Mouse (Mus musculus): ENCODE measurements around the gene Smg5. TPM values are rescaled to one million over a fixed set of nuclear protein-coding genes. Genes with fewer than 3 reads are reported as not detected.

The Smg5 gene
- polyA plus RNA-seq, 1 experiment = 84.2 TPM

- peak within 1 kb of the TSS; percentile 70 for H3K27ac ChIP-seq (ENCODE audit: insufficient read depth, low read length)
- peak within 1 kb of the TSS; percentile 94 for H3K4me3 ChIP-seq (ENCODE audit: low read depth, low read length)
- H3K27me3 ChIP-seq (ENCODE audit: control insufficient read depth, insufficient read depth, low read length, poor library complexity, severe bottlenecking) = no peaks in the 10 kb centered on the region
- H3K4me1 ChIP-seq (ENCODE audit: control insufficient read depth, insufficient read depth, low read length) = no peaks in the 10 kb centered on the region
- peaks cover 35% of the 10 kb centered on the region for H3K36me3 ChIP-seq (ENCODE audit: control insufficient read depth, insufficient read depth, low read length, poor library complexity, severe bottlenecking)
- H3K9ac ChIP-seq (ENCODE audit: low read depth, poor library complexity, severe bottlenecking) = peak within 1 kb of the TSS; percentile 84
- H3K9me3 ChIP-seq (replicated peaks; ENCODE audit: control insufficient read depth, insufficient read depth, low read length, poor library complexity, severe bottlenecking) = no peaks in the 10 kb centered on the region
- no peak for TF ChIP-seq CTCF (IDR thresholded peaks at IDR 0.05; ENCODE audit: low read depth, low read length)
- TF ChIP-seq EP300 (IDR thresholded peaks at IDR 0.05; ENCODE audit: insufficient read depth, low read depth, low read length) = 0 out of 2 replicates have a peak, but pooled peaks have one; percentile 29
- peak; percentile 71 for TF ChIP-seq POLR2A (IDR thresholded peaks at IDR 0.05; ENCODE audit: insufficient read depth, low read length)
Measured at GRCm38 (mm10) chr3:88296561-88297318, 39.3 kb upstream of the Smg5 start, which contains the start of the genes Tsacc and Cct3. Tsacc (minus strand) TSS chr3:88296999. Cct3 (plus strand) TSS chr3:88297116.

DNA sequence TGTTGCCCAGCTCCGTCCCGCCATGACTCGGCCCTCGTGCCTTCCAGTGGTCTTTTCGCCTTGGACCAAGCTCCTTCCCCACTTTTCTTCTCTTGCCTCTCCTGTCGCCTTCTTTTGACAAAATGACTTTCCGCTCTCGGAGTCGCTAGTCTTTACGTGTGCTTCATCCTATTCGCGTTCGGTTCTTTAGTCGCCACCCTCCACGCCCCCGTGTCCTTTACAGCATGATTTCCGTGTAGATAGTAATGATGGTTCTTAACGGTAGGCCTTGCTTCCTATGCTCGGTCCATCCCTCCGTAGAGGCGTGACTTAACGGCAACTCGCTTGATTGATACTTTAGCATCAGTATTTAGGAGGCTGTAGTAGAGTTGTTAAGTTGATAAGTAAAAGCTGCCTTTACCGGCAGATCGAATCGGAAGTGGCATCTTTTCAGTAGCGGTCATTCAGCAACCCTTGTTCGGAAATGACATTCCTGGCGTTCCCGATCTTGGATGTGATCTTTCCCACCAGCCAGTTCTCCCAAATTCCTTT is 38.7 kb upstream of the Smg5 start:
- Histone ChIP-seq H3K27ac (ENCODE audit: insufficient read depth, low read length) (peak overlapping the region; percentile 56), H3K9ac (ENCODE audit: low read depth, poor library complexity, severe bottlenecking) (peak overlapping the region; percentile 84), H3K4me3 (ENCODE audit: low read depth, low read length) (peak overlapping the region; percentile 94), H3K36me3 (ENCODE audit: control insufficient read depth, insufficient read depth, low read length, poor library complexity, severe bottlenecking) (peaks cover 42% of the 10 kb centered on the region), H3K27me3 (ENCODE audit: control insufficient read depth, insufficient read depth, low read length, poor library complexity, severe bottlenecking) (no peaks in the 10 kb centered on the region), H3K4me1 (ENCODE audit: control insufficient read depth, insufficient read depth, low read length) (no peaks in the 10 kb centered on the region), H3K9me3 (replicated peaks; ENCODE audit: control insufficient read depth, insufficient read depth, low read length, poor library complexity, severe bottlenecking) (no peaks in the 10 kb centered on the region)
- TF ChIP-seq POLR2A (IDR thresholded peaks at IDR 0.05; ENCODE audit: insufficient read depth, low read length) = no peak
- TF ChIP-seq CTCF (IDR thresholded peaks at IDR 0.05; ENCODE audit: low read depth, low read length) = no peak
- no peak for TF ChIP-seq EP300 (IDR thresholded peaks at IDR 0.05; ENCODE audit: insufficient read depth, low read depth, low read length)

DNA sequence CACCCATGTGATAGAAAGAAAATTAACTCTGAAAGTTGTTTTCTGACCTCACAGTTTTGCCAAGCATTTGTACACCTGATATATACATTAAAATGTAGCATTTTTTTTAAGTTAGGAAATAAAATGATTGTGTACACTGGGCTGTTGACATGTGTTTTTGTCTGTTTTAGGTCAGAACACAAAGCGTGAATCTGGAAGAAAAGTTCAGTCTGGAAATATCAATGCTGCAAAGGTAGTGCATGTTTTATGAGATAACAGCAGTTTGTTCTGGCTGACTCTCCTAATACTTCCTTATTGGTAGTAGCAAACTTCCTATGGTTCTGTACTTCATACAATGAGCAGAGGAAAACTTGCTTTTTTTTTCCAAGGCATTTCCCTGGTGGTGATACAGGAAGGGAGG is 36.9 kb upstream of the Smg5 start:
- Histone ChIP-seq H3K27ac (ENCODE audit: insufficient read depth, low read length) (no peak overlapping the region), H3K36me3 (ENCODE audit: control insufficient read depth, insufficient read depth, low read length, poor library complexity, severe bottlenecking) (peaks cover 57% of the 10 kb centered on the region), H3K4me3 (ENCODE audit: low read depth, low read length) (no peak overlapping the region), H3K9me3 (replicated peaks; ENCODE audit: control insufficient read depth, insufficient read depth, low read length, poor library complexity, severe bottlenecking) (no peaks in the 10 kb centered on the region), H3K9ac (ENCODE audit: low read depth, poor library complexity, severe bottlenecking) (no peak overlapping the region), H3K27me3 (ENCODE audit: control insufficient read depth, insufficient read depth, low read length, poor library complexity, severe bottlenecking) (no peaks in the 10 kb centered on the region), H3K4me1 (ENCODE audit: control insufficient read depth, insufficient read depth, low read length) (no peaks in the 10 kb centered on the region)
- TF ChIP-seq CTCF (IDR thresholded peaks at IDR 0.05; ENCODE audit: low read depth, low read length) (no peak), EP300 (IDR thresholded peaks at IDR 0.05; ENCODE audit: insufficient read depth, low read depth, low read length) (no peak), POLR2A (IDR thresholded peaks at IDR 0.05; ENCODE audit: insufficient read depth, low read length) (no peak)

- H3K4me3 ChIP-seq (ENCODE audit: low read depth, low read length) = peak within 1 kb of the TSS; percentile 92
- TF ChIP-seq CTCF (IDR thresholded peaks at IDR 0.05; ENCODE audit: low read depth, low read length) (no peak), EP300 (IDR thresholded peaks at IDR 0.05; ENCODE audit: insufficient read depth, low read depth, low read length) (no peak), POLR2A (IDR thresholded peaks at IDR 0.05; ENCODE audit: insufficient read depth, low read length) (no peak)
- H3K27ac ChIP-seq (ENCODE audit: insufficient read depth, low read length) = no peak within 1 kb of the TSS
- peaks cover 25% of the 10 kb centered on the region for H3K36me3 ChIP-seq (ENCODE audit: control insufficient read depth, insufficient read depth, low read length, poor library complexity, severe bottlenecking)
- H3K9me3 ChIP-seq (replicated peaks; ENCODE audit: control insufficient read depth, insufficient read depth, low read length, poor library complexity, severe bottlenecking) = no peaks in the 10 kb centered on the region
- H3K9ac ChIP-seq (ENCODE audit: low read depth, poor library complexity, severe bottlenecking) = peak within 1 kb of the TSS; percentile 37
- no peaks in the 10 kb centered on the region for H3K4me1 ChIP-seq (ENCODE audit: control insufficient read depth, insufficient read depth, low read length)
- H3K27me3 ChIP-seq (ENCODE audit: control insufficient read depth, insufficient read depth, low read length, poor library complexity, severe bottlenecking) = no peaks in the 10 kb centered on the region
Measured at GRCm38 (mm10) chr3:88324951-88325405, 11.1 kb upstream of the Smg5 start, which contains the start of gene Glmp. Glmp (plus strand) TSS chr3:88325023.

DNA sequence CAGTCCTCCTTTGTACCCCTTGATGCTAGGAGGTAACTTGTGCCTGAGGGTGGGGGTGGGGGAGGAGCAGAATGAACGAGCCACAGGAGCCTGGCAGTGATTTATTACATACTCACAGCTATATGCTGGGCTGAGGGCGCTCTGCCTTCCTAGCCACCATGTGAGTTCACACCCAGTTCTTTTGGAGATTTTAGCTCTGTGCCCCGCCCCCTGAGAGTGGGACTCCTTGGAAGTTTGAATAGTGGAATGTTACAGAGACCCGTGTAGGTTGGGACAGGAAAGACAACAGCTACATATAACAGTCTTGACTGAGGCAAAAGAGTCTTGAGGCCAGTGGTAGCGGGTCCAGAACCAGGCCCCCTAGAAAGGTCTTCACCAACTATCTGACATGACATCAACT is 7.1 kb upstream of the Smg5 start:
- Histone ChIP-seq H3K9me3 (replicated peaks; ENCODE audit: control insufficient read depth, insufficient read depth, low read length, poor library complexity, severe bottlenecking) (no peaks in the 10 kb centered on the region), H3K27me3 (ENCODE audit: control insufficient read depth, insufficient read depth, low read length, poor library complexity, severe bottlenecking) (no peaks in the 10 kb centered on the region), H3K4me1 (ENCODE audit: control insufficient read depth, insufficient read depth, low read length) (no peaks in the 10 kb centered on the region), H3K4me3 (ENCODE audit: low read depth, low read length) (no peak overlapping the region), H3K27ac (ENCODE audit: insufficient read depth, low read length) (no peak overlapping the region), H3K9ac (ENCODE audit: low read depth, poor library complexity, severe bottlenecking) (no peak overlapping the region), H3K36me3 (ENCODE audit: control insufficient read depth, insufficient read depth, low read length, poor library complexity, severe bottlenecking) (no peaks in the 10 kb centered on the region)
- TF ChIP-seq POLR2A (IDR thresholded peaks at IDR 0.05; ENCODE audit: insufficient read depth, low read length) = no peak
- TF ChIP-seq CTCF (IDR thresholded peaks at IDR 0.05; ENCODE audit: low read depth, low read length) = no peak
- TF ChIP-seq EP300 (IDR thresholded peaks at IDR 0.05; ENCODE audit: insufficient read depth, low read depth, low read length) = no peak

DNA sequence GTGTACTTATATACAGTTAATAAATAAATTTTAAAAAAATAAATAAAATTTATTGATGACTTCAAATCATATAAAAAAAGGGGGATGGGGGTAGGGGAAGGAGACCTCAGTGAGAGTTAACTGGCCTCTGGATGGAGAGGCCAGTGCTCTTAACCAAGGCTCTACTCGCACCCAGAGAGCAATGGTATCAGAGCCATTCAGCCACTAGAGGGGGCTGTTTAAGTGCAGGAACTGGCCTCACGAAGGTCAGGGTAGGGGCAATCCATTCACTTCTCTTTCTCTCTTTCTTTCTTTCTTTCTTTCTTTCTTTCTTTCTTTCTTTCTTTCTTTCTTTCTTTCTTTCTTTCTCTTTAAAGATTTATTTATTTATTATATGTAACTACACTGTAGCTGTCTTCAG is 4.8 kb upstream of the Smg5 start:
- no peaks in the 10 kb centered on the region for H3K27me3 ChIP-seq (ENCODE audit: control insufficient read depth, insufficient read depth, low read length, poor library complexity, severe bottlenecking)
- H3K27ac ChIP-seq (ENCODE audit: insufficient read depth, low read length) = no peak overlapping the region
- TF ChIP-seq POLR2A (IDR thresholded peaks at IDR 0.05; ENCODE audit: insufficient read depth, low read length) (no peak), CTCF (IDR thresholded peaks at IDR 0.05; ENCODE audit: low read depth, low read length) (peak; percentile 87)
- H3K9me3 ChIP-seq (replicated peaks; ENCODE audit: control insufficient read depth, insufficient read depth, low read length, poor library complexity, severe bottlenecking) = no peaks in the 10 kb centered on the region
- no peak overlapping the region for H3K9ac ChIP-seq (ENCODE audit: low read depth, poor library complexity, severe bottlenecking)
- no peaks in the 10 kb centered on the region for H3K4me1 ChIP-seq (ENCODE audit: control insufficient read depth, insufficient read depth, low read length)
- H3K4me3 ChIP-seq (ENCODE audit: low read depth, low read length) = no peak overlapping the region
- no peaks in the 10 kb centered on the region for H3K36me3 ChIP-seq (ENCODE audit: control insufficient read depth, insufficient read depth, low read length, poor library complexity, severe bottlenecking)

Measured in ES-Bruce4 (cell line).